Mouse (Mus musculus) embryonic fibroblast, embryonic 13.5 days (primary cell): ENCODE results near the gene Il6st.

Experiments used
- CTCF ChIP-seq: IDR thresholded peaks from 2 replicates; pipeline ENCODE4 v1.5.1; 2011; ENCODE audit warnings: mild to moderate bottlenecking, control low read depth, low read length, moderate library complexity, borderline replicate concordance; ENCODE audit not compliant: insufficient read depth
- POLR2A ChIP-seq: IDR thresholded peaks from 2 replicates; pipeline ENCODE4 v1.6.1; 2011; ENCODE audit warnings: low read depth, mild to moderate bottlenecking, control low read depth, low read length, moderate library complexity

- TF ChIP-seq CTCF (no peak), POLR2A (no peak)
These were observed 59.0 kb downstream of the Il6st start for GRCm38 (mm10) chr13:112522896-112523295.
